Mouse (Mus musculus) layer of hippocampus, adult 8-10 months (tissue): ENCODE results near the gene R3hdm1. TPM values are rescaled to one million over a fixed set of nuclear protein-coding genes. Genes with fewer than 3 reads are reported as not detected.
"Not testable (repeated sequence)": the region's sequence is repeated elsewhere in the genome, so short reads cannot be mapped to it uniquely, and the experiment has no call there.

ENCODE experiments used
- DNase-seq, 2 experiments: peaks; one replicate each; pipeline ENCODE4 v3.0.0; 2022; ENCODE audit warnings: low spot score in 2 of 2
- total RNA-seq, 4 experiments: library from RNA; stranded (reverse); gene quantifications; 2 replicates each; pipeline ENCODE4 v1.2.4; 2022

The R3hdm1 gene
- total RNA-seq, 4 experiments from 2014 or later: 185 to 286 (median 235) TPM

GRCm38 (mm10) chr1:128120913-128121627 lies 18.0 kb downstream of the R3hdm1 start:
- DNase-seq: no peak

DNA sequence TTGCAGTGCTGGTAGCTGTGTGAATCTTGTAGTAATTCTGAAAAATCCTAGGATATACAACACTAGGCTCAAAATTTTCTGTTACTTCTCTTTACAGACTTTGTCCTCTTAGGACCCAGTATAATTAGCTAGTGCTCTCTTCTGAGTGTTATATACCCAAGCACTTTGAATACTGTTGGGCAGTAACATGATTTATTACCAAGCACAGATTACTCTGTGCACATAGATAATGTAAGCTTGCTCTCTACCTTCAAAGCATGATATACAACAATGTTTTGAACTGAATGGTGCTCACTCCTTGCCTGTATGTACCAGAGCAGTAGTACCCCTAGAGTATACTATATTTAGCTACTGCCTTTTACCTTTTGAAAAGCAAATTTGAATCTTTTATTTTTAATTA lies 33.1 kb downstream of the R3hdm1 start:
- not testable (repeated sequence) for DNase-seq

DNA sequence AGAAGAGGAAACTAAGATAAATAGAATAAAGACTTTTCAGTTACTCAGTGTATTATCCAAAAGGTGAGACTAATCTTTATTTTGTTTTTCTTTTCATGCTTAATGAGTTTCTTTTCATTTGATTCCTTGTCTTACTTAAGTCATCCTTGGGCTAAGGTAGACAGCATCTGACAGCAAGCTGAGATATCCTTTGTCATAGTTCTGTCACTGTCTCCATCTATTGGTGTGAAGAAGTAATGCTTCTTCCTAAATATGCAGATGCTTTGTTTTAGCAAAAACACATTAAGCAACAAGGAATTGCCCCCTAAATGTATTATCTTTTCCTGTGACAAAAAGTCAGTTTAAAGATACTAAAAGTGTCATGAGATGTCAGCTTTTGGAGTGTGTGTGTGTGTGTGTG lies 37.9 kb downstream of the R3hdm1 start:
- no peak for DNase-seq

- DNase-seq: peak in 1 of 2 experiments; percentile 25
These were observed 38.6 kb downstream of the R3hdm1 start for GRCm38 (mm10) chr1:128141737-128142136.

DNA sequence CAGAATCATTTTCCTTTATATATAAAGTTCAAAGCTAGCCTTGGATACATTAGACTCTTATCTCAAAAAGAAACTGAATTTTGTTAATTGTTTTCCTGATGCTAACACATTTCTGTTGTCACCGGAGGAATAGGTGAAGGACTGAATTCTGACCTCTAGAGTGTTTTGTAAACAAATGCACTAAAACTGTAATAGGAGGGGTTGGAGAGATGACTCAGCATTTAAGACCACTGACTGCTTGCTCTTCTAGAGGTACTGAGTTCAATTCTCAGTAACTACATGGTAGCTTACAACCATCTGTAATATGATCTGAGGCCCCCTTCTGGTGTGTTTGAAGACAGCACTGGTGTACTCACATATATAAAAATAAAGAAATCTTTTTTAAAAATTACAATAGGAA lies 63.9 kb downstream of the R3hdm1 start:
- DNase-seq: no peak

GRCm38 (mm10) chr1:128170104-128170503 lies 67.0 kb downstream of the R3hdm1 start:
- DNase-seq: no peak

DNA sequence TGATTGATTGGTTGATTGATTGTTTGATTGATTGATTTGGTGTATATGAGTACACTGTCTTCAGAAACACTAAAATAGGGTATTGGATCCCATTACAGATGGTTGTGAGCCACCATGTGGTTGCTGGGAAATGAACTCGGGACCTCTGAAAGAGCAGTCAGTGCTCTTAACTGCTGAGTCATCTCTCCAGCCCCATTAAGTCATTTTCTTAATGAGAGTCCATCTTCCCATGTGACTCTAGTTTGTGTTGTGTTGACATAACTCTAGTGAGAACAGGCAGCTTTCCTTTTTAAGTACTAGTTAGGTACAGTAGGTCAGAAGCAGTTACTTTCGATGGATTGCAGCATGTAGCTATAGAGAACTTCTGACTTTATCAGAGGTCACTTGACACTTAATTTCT lies 88.3 kb downstream of the R3hdm1 start:
- DNase-seq: no peak

GRCm38 (mm10) chr1:128192369-128192768 lies 89.3 kb downstream of the R3hdm1 start:
- no peak for DNase-seq

DNA sequence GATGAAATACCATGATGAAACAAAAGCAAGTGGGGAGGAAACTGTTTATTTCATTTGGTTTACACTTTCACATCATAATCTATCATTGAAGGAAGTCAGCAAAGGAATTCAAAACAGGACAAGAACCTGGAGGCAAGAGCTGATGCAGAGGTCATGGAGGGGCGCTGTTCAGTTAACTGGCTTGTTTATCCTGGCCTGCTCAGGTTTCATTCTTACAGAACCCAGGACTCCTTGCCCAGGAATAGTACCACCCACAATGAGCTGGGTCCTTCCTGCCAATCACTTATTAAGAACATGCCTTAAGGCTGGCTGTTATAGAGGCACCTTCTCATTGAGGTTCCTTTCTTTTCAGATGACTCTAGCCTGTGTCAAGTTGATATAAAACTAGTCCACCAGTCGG lies 90.9 kb downstream of the R3hdm1 start:
- DNase-seq: no peak

DNA sequence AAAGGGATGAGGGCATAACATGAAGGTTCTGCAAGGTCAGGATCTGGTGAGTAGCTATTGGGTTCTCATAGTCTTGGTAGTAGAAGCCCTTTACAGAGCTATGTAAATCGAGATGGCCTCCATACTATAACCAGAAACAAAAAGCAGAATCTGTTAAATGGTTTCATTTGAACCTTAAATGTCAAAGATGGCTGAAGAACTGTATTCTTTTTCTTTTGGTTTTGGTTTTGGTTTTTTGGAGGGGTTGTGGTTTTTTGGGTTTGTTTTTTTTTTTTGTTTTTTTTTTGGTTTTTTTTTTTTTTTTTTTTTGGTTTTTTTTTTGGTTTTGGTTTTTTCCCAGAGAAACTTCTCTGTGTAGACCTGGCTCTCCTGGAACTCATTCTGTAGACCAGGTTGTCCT lies 94.3 kb downstream of the R3hdm1 start:
- no peak for DNase-seq

GRCm38 (mm10) chr1:128213261-128213660 lies 110.2 kb downstream of the R3hdm1 start:
- DNase-seq: no peak

DNA sequence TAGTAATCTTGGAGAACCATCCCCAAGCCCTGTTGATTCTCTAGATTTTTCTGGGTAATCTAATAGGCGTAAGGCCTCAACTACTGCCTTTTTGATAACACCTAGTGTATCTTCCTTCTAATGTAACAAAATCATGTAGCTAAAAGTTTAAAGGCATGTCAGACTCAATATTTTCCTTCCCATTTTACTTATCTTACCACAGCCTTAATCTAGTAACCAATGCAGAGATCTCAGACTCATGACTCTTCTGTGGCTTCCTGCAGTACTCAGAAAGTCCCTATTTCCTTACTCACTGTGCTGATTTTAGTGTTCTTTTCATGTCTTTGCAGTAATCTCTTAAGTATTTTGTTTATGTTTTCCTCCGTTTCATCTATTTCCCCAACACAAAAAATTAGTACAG lies 118.8 kb downstream of the R3hdm1 start:
- no peak for DNase-seq

- DNase-seq: no peak
These were observed 120.2 kb downstream of the R3hdm1 start for GRCm38 (mm10) chr1:128223304-128223703.

DNA sequence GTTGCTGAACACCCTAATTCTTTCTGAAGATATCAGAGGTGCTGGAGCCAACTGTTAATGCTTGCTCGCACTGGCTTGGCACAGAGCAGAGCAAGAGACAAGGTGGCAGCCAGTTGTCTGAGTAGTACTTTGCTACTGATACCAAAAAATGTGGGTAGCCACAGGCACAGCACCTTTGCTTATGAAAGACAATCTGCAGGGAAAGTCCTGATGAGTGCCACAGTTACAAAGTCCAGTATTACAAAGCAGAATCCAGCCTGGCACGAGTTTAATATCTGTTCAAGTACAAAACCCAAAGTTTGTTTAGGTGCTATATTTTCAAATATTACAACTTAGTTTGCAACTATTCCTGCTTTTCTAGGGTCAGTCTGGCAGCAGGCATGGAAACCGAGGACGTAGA lies 132.1 kb downstream of the R3hdm1 start:
- no peak for DNase-seq

- DNase-seq: no peak
These were observed 140.5 kb downstream of the R3hdm1 start, which contains the start of gene Ubxn4 for GRCm38 (mm10) chr1:128243627-128243995. TSS of gene Ubxn4 (plus strand) at chr1:128243964.

- DNase-seq: peak; percentile 92 to 95
These were observed 141.1 kb downstream of the R3hdm1 start for GRCm38 (mm10) chr1:128243996-128244726.

DNA sequence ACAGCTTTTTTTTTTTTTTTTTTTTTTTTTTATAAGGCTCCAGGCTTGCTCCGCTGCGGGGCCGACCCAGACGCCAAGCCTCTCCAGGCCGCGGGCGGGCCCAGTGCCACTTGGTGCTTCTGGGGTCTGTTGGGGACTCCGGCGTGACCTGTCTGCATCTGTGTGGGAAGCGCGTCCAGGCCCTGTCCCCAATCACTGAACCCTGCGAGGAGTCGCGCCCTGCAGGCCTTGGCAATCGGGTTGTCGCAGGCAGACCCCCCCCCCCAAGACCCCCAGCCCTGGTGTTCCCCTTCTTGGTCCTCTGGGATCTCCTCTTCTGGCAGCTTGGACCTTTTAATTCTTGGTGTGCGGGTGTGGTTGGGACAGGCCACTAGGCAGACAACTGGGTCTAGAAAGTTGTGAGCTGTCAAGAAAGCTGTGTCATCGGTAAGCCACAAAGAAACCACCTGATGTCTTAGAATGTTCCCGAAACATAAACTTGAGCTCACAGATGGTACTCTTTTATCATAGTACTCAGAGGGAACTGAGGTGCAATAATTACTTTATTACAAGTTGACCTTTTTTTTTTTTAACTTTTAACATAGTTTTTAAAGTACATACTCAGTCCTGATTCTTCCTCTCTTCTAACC lies 141.7 kb downstream of the R3hdm1 start:
- DNase-seq: no peak

DNA sequence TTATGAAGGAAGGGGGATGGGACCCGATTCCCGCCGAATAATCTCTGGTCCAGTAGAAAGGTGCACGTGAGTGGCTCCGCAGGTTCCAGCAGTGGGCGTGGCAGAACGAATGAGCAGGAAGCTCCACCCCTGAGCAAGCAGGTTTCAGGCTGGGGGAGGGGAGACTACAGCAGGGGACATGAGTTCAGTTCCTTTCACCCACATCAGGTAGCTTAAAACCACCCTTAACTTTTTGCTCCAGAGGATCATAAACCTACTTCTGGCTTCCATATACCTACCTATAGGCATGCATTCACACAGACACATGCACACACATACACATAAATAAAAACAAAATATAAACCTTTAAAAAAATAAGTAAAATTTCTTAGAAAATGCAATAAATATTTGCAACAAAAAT lies 164.0 kb downstream of the R3hdm1 start:
- DNase-seq: not testable (repeated sequence)

DNA sequence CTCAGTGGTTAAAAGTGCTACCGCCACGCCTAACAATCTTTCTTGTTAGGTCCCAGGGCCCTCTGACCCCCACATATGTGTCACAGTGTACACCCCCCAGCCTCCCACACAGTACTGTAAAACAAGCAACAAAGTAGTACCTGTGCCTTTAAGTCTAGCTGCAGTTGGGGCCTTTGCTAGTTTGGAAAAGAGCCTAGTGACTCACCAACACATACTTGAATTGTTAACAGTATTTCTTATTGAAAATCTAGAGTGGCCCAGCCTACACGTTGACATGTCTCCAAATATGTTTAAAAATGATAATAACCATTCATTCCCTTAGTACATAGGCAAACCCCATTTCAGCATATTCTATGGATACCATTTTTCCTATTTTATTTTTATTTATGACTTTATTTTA lies 167.6 kb downstream of the R3hdm1 start:
- no peak for DNase-seq

GRCm38 (mm10) chr1:128275908-128276307 lies 172.8 kb downstream of the R3hdm1 start:
- no peak for DNase-seq

DNA sequence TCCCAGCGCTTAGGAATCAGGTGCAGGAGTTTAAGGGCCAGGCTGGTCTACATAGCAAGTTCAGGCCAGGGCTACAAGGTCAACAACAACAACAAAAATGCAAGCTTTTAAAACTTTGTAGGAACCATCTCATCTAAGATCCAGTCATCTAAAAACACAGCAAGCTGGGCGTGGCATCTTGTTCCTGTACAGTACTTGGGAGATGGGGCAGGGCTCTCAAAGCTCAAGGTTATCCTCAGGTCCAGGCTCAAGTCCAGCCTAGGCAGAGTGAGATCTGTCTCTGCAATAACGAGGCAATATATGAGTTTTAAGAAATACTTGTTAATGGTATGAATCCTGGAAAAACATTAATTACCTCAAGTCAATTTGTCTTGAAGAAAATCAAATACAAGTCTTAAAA lies 175.5 kb downstream of the R3hdm1 start:
- no peak for DNase-seq

DNA sequence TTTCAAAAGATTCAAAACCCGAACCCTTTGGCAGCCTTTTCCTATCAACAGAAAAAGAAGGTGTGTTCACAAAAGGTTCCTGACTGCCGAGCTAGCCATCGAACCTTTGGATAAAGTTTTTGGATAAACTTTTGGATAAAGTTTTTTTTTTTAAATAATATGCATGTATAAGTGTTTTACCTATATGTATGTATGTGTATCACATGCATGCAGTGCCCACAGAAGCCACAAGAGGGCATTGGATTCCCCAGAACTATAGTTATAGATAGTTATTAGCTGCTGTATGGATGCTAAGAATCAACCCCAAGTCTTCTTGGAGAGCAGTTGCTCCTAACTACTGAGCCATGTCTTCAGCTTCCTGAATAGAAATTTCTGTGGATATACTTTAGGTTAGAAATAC lies 178.7 kb downstream of the R3hdm1 start:
- DNase-seq: no peak

DNA sequence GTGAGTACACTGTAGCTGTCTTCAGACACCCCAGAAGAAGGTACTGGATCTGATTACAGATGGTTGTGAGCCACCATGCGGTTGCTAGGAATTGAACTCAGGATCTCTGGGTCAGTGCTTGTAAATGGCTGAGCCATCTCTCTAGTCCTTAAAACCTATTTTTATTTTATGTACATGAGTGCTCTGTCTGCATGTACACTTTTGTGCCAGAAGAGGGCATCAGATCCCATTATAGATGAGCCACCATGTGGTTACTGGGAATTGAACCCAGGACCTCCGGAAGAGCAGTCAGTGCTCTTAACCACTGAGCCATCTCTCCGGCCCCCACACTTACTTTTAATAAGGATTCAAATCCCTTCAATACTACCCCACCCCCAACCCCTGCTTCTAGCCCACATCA lies 179.8 kb downstream of the R3hdm1 start:
- no peak for DNase-seq
